Mouse (Mus musculus) embryonic fibroblast, embryonic 13.5 days (primary cell): ENCODE data around the gene Gm49354.

Experiments
- CTCF ChIP-seq: IDR thresholded peaks from 2 replicates; pipeline ENCODE4 v1.5.1; 2011; ENCODE audit warnings: mild to moderate bottlenecking, control low read depth, low read length, moderate library complexity, borderline replicate concordance; ENCODE audit not compliant: insufficient read depth
- POLR2A ChIP-seq: IDR thresholded peaks from 2 replicates; pipeline ENCODE4 v1.6.1; 2011; ENCODE audit warnings: low read depth, mild to moderate bottlenecking, control low read depth, low read length, moderate library complexity

DNA sequence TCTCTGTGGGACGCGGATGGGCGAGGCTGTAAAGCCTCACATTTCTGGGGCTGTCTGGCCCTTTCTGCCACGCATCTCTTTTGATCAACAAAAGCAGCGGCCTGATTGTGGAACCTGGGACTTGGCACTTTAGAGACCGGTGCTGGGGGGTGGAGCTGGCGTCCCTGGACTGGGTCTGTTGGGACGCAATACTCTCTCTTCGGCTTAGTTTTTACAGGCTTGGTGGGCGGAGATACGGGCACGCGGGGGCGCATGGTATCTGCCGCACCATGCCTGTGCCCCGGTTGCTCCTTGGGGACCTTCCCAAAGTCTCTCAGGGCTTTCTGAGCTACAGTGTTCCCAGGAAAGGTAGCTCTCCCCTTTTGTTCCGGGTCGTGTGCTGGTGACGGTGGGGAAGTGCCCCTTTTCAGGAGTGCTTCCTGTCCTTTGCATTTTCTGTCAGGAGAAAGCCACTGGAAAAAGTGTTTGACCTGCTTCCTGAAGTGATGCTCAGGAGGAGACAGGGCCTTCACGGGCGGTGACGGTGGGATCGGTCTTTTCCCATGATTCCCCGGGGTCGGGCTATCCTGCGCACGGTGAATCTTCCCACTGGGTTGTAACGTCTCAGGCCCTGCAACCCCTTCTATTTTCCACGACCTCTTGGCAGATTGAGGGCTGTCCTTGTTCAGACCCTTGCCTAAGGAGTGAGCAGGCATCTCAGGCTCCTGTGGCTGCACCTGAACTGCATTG is 55.7 kb downstream of the Gm49354 start:
- TF ChIP-seq CTCF (no peak), POLR2A (no peak)
